Mouse (Mus musculus) erythroblast, embryonic 14.5 days (primary cell): ENCODE data around the gene Msl2.

Experiments
- GATA1 ChIP-seq: IDR thresholded peaks from 2 replicates; pipeline ENCODE4 v1.6.1; 2012; ENCODE audit warnings: low read length, inconsistent platforms, mixed read lengths
- TAL1 ChIP-seq: IDR thresholded peaks from 3 replicates; pipeline ENCODE4 v1.6.1; 2012; ENCODE audit warnings: low read length, inconsistent platforms, mixed read lengths

DNA sequence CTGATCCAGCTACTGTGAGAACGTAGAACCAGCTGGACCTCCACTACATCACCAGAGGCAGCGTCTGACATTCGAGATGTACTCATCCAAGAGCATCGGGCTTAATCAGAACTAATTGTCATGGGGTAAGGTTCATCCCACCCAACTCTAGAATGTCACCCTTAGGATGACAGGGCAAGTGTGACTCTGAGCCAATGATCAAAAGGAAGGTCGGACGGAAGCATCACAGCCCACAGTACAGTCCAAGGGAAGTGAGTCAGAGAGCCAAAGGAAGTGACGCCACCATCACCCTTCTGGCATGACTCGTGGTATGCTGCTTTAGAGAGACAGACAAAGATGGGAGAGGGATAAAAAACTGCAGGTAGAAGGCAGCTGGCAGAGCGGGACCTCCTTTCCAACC is 31.7 kb upstream of the Msl2 start:
- TF ChIP-seq GATA1 (no peak), TAL1 (no peak)
